Comparison of ENCODE assay signal across 19 mouse cellular contexts in genomic region chr8:111360579-111361209, GRCm38 (mm10). TPM values are rescaled to one million over a fixed set of nuclear protein-coding genes. Genes with fewer than 3 reads are reported as not detected.
DNase-seq lines count a peak whose midpoint lies in the region; ATAC-seq lines count a peak whose summit lies in the region.
"Had no signal": no experiment of that assay in that cellular context is flagged by ENCODE, and none has a peak within 500 bp of the region (broad histone marks: within the 10 kb centered on the region; RNA-seq: fewer than 3 reads in every experiment).

No protein-coding gene starts in this region.

- 58% methylated on average over 7 of the region's 7 CpGs for WGBS in hindbrain, embryonic 13.5 days
- WGBS in hindbrain, embryonic 11.5 days = 63% methylated on average over 7 of the region's 7 CpGs
- 62% methylated on average over 7 of the region's 7 CpGs for WGBS in midbrain, embryonic 11.5 days
- 59% methylated on average over 7 of the region's 7 CpGs for WGBS in midbrain, embryonic 16.5 days
- WGBS in kidney, embryonic 15.5 days = 57% methylated on average over 7 of the region's 7 CpGs

- no peak for DNase-seq in hindbrain, embryonic 11.5 days (ENCODE audit: low spot score)
- peak; percentile 65 for DNase-seq in midbrain, embryonic 11.5 days (ENCODE audit: low spot score, missing footprints)
- DNase-seq in lung, postnatal 10 days = peak; percentile 5
- no peak for DNase-seq in embryo, embryonic 10.5 days (ENCODE audit: low spot score)
- no peak for DNase-seq in urinary bladder, postnatal 4 days (ENCODE audit: low spot score in 2 of 2)
- DNase-seq: heart, adult 2 months; heart, postnatal 10 days; liver; retina, postnatal 1 day; thymus, postnatal 36 days had no signal

- H3K27me3 ChIP-seq in hindbrain, embryonic 13.5 days = no peaks in the 10 kb centered on the region
- H3K27me3 ChIP-seq in hindbrain, embryonic 11.5 days (ENCODE audit: control insufficient read depth, insufficient read depth, low read length) = no peaks in the 10 kb centered on the region
- no peaks in the 10 kb centered on the region for H3K27me3 ChIP-seq in midbrain, embryonic 11.5 days (ENCODE audit: control insufficient read depth, insufficient read depth, low read length)
- H3K27me3 ChIP-seq in midbrain, embryonic 16.5 days (ENCODE audit: control insufficient read depth, insufficient read depth, low read depth, low read length) = no peaks in the 10 kb centered on the region
- no peaks in the 10 kb centered on the region; the same call in 1 of the 2 replicates for H3K27me3 ChIP-seq in kidney, embryonic 15.5 days
- H3K27me3 ChIP-seq: forebrain, embryonic 15.5 days; hindbrain, embryonic 15.5 days; lung, embryonic 15.5 days had no signal

- 0 out of 2 replicates have a peak overlapping the region, but pooled peaks have one; percentile 19 for H3K9ac ChIP-seq in hindbrain, embryonic 13.5 days
- no peak overlapping the region for H3K9ac ChIP-seq in hindbrain, embryonic 11.5 days (ENCODE audit: low read depth, low read length)
- no peak overlapping the region for H3K9ac ChIP-seq in midbrain, embryonic 11.5 days (ENCODE audit: low read length)
- no peak overlapping the region for H3K9ac ChIP-seq in midbrain, embryonic 16.5 days (ENCODE audit: low read depth, low read length)
- no peak overlapping the region for H3K9ac ChIP-seq in kidney, embryonic 15.5 days
- H3K9ac ChIP-seq: forebrain, embryonic 15.5 days; hindbrain, embryonic 15.5 days; lung, embryonic 15.5 days had no signal

- H3K27ac ChIP-seq in hindbrain, embryonic 13.5 days = no peak overlapping the region
- H3K27ac ChIP-seq in hindbrain, embryonic 11.5 days (ENCODE audit: low read depth, low read length) = no peak overlapping the region
- H3K27ac ChIP-seq in midbrain, embryonic 11.5 days (ENCODE audit: low read depth, low read length) = no peak overlapping the region
- H3K27ac ChIP-seq in midbrain, embryonic 16.5 days (ENCODE audit: low read length) = no peak overlapping the region
- H3K27ac ChIP-seq in kidney, embryonic 15.5 days = 0 out of 2 replicates have a peak overlapping the region, but pooled peaks have one; percentile 37
- H3K27ac ChIP-seq: forebrain, embryonic 15.5 days; heart, adult 2 months; hindbrain, embryonic 15.5 days; lung, embryonic 15.5 days; midbrain, embryonic 10.5 days had no signal

- peaks cover 4% of the 10 kb centered on the region; the same call in 1 of the 2 replicates for H3K4me1 ChIP-seq in hindbrain, embryonic 13.5 days (replicated peaks)
- H3K4me1 ChIP-seq in hindbrain, embryonic 11.5 days (replicated peaks; ENCODE audit: control insufficient read depth, insufficient read depth, low read length) = no peaks in the 10 kb centered on the region
- H3K4me1 ChIP-seq in midbrain, embryonic 11.5 days (ENCODE audit: control insufficient read depth, insufficient read depth, low read length) = no peaks in the 10 kb centered on the region
- H3K4me1 ChIP-seq in midbrain, embryonic 16.5 days (ENCODE audit: control insufficient read depth, insufficient read depth, low read length) = no peaks in the 10 kb centered on the region
- peaks cover 7% of the 10 kb centered on the region for H3K4me1 ChIP-seq in kidney, embryonic 15.5 days
- H3K4me1 ChIP-seq: forebrain, embryonic 15.5 days; hindbrain, embryonic 15.5 days had no signal

- no peaks in the 10 kb centered on the region for H3K36me3 ChIP-seq in hindbrain, embryonic 13.5 days
- H3K36me3 ChIP-seq in hindbrain, embryonic 11.5 days (ENCODE audit: control insufficient read depth, insufficient read depth, low read length) = no peaks in the 10 kb centered on the region
- H3K36me3 ChIP-seq in midbrain, embryonic 11.5 days (ENCODE audit: control insufficient read depth, insufficient read depth, low read length) = no peaks in the 10 kb centered on the region
- H3K36me3 ChIP-seq in midbrain, embryonic 16.5 days (ENCODE audit: control insufficient read depth, insufficient read depth, low read length) = no peaks in the 10 kb centered on the region
- H3K36me3 ChIP-seq in kidney, embryonic 15.5 days = no peaks in the 10 kb centered on the region
- H3K36me3 ChIP-seq: forebrain, embryonic 15.5 days; hindbrain, embryonic 15.5 days; lung, embryonic 15.5 days; midbrain, embryonic 10.5 days had no signal

- ATAC-seq in hindbrain, embryonic 13.5 days (ENCODE audit: low FRiP score) = no peak
- no peak for ATAC-seq in hindbrain, embryonic 11.5 days (ENCODE audit: low FRiP score)
- no peak for ATAC-seq in midbrain, embryonic 11.5 days (ENCODE audit: low FRiP score)
- ATAC-seq in midbrain, embryonic 16.5 days = no peak
- ATAC-seq in kidney, embryonic 15.5 days (replicated peaks; ENCODE audit: low FRiP score) = peak; percentile 25; the same call in 1 of the 2 replicates
- ATAC-seq: forebrain, embryonic 15.5 days had no signal

- no peaks in the 10 kb centered on the region for H3K9me3 ChIP-seq in hindbrain, embryonic 13.5 days
- no peaks in the 10 kb centered on the region for H3K9me3 ChIP-seq in hindbrain, embryonic 11.5 days (ENCODE audit: control insufficient read depth, low read length)
- H3K9me3 ChIP-seq in midbrain, embryonic 11.5 days (ENCODE audit: control insufficient read depth, low read length) = no peaks in the 10 kb centered on the region
- H3K9me3 ChIP-seq in midbrain, embryonic 16.5 days (replicated peaks; ENCODE audit: control insufficient read depth, low read length, poor library complexity, severe bottlenecking) = no peaks in the 10 kb centered on the region
- H3K9me3 ChIP-seq in kidney, embryonic 15.5 days (replicated peaks) = no peaks in the 10 kb centered on the region
- H3K9me3 ChIP-seq: forebrain, embryonic 15.5 days; hindbrain, embryonic 15.5 days; lung, embryonic 15.5 days; midbrain, embryonic 10.5 days had no signal

- no peak overlapping the region for H3K4me2 ChIP-seq in hindbrain, embryonic 13.5 days
- no peak overlapping the region for H3K4me2 ChIP-seq in hindbrain, embryonic 11.5 days (replicated peaks; ENCODE audit: low read depth, low read length)
- H3K4me2 ChIP-seq in midbrain, embryonic 11.5 days = no peak overlapping the region
- no peak overlapping the region for H3K4me2 ChIP-seq in midbrain, embryonic 16.5 days (ENCODE audit: low read length)
- H3K4me2 ChIP-seq in kidney, embryonic 15.5 days = no peak overlapping the region
- H3K4me2 ChIP-seq: forebrain, embryonic 15.5 days; hindbrain, embryonic 15.5 days; lung, embryonic 15.5 days had no signal

- no peak overlapping the region for H3K4me3 ChIP-seq in hindbrain, embryonic 13.5 days
- no peak overlapping the region for H3K4me3 ChIP-seq in hindbrain, embryonic 11.5 days (ENCODE audit: low read depth, low read length)
- no peak overlapping the region for H3K4me3 ChIP-seq in midbrain, embryonic 11.5 days (ENCODE audit: low read depth, low read length)
- H3K4me3 ChIP-seq in midbrain, embryonic 16.5 days (ENCODE audit: low read depth, low read length) = no peak overlapping the region
- no peak overlapping the region for H3K4me3 ChIP-seq in kidney, embryonic 15.5 days (replicated peaks)
- H3K4me3 ChIP-seq: erythroblast, embryonic 14.5 days; forebrain, embryonic 15.5 days; heart, adult 2 months; hindbrain, embryonic 15.5 days; lung, embryonic 15.5 days; midbrain, embryonic 10.5 days had no signal

RNA-seq across cellular contexts. Expression of gene Mlkl, which starts 22.7 kb away (rescaled TPM):
- polyA plus RNA-seq in hindbrain, embryonic 13.5 days (2015; fragmentation: Nextera tagmentation; extraction: Ambion mirVana) = 0.22 and 0.78 TPM in 2 replicates
- 0.14 and 1.3 TPM in 2 replicates for polyA plus RNA-seq in hindbrain, embryonic 11.5 days (2014; fragmentation: Nextera tagmentation; extraction: Ambion mirVana)
- 0.45 and 0.65 TPM in 2 replicates for polyA plus RNA-seq in midbrain, embryonic 11.5 days (2014; fragmentation: Nextera tagmentation; extraction: Ambion mirVana)
- polyA plus RNA-seq in midbrain, embryonic 16.5 days (2015; fragmentation: Nextera tagmentation; extraction: Ambion mirVana) = 0.21 and 0.27 TPM in 2 replicates
- polyA plus RNA-seq in kidney, embryonic 15.5 days (2015; fragmentation: Nextera tagmentation; extraction: Ambion mirVana) = 1.8 and 2.2 TPM in 2 replicates

RNA-seq across cellular contexts. Expression of gene Fa2h, which starts 32.9 kb away (rescaled TPM):
- 0.19 and 0.22 TPM in 2 replicates for polyA plus RNA-seq in hindbrain, embryonic 13.5 days (2015; fragmentation: Nextera tagmentation; extraction: Ambion mirVana)
- polyA plus RNA-seq in hindbrain, embryonic 11.5 days (2014; fragmentation: Nextera tagmentation; extraction: Ambion mirVana) = 0.15 TPM in 1 of 2 replicates, not detected in the other
- not detected in 2 replicates for polyA plus RNA-seq in midbrain, embryonic 11.5 days (2014; fragmentation: Nextera tagmentation; extraction: Ambion mirVana)
- 0.28 TPM in 1 of 2 replicates, not detected in the other for polyA plus RNA-seq in midbrain, embryonic 16.5 days (2015; fragmentation: Nextera tagmentation; extraction: Ambion mirVana)
- 1.0 TPM in 2 replicates for polyA plus RNA-seq in kidney, embryonic 15.5 days (2015; fragmentation: Nextera tagmentation; extraction: Ambion mirVana)
- polyA plus RNA-seq: embryonic facial prominence, embryonic 11.5 days; erythroblast, embryonic 14.5 days; forebrain, embryonic 15.5 days had no signal

Comparison
In these comparisons a context has a peak if more than half of its experiments do, and no peak if none do; other contexts are left out.
1. DNase-seq: peak in midbrain, embryonic 11.5 days (single experiment) and lung, postnatal 10 days (single experiment); none in hindbrain, embryonic 11.5 days (single experiment), embryo, embryonic 10.5 days (single experiment) and urinary bladder, postnatal 4 days (0 of 2).